Mouse (Mus musculus) retina, embryonic 14.5 days (tissue): ENCODE measurements around the gene Palld.

Source experiments
- DNase-seq: peaks from one replicate; pipeline ENCODE4 v3.0.0-alpha.2; 2015; ENCODE audit warnings: low spot score

Gene Palld

GRCm38 (mm10) chr8:61628938-61629630 is 273.4 kb downstream of the Palld start:
- no peak for DNase-seq

DNA sequence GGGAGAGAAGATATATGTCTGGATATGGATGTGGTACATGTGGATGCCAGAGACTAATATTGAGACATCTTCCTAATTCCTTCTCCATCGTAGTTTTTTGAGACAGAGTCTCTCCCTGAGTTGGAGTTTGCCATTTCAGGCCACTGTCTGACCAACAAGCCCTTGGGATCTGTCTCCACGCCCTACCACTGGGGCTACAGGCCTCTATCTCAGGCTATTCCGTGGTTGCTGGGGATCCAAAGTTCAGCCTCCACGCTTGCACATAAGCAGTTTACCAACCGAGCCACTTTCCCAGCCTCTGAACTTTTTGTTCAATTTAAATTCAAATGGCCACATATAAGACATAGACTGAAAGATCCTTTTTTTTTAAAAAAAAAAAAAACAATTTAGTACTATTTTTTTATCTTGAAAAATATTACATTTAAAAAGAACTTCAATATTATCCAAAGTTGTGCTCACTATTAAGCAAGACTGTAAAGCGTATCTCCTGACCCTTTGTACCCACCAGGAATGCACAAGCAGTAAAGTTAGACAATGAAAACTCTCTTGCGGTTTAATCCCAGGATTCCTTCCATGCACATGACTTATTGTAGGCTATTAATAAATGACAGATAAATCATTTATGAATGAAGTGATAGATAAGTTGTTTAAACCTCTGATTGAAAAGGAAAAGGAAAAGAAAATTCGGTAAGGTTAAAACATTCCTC is 276.1 kb downstream of the Palld start:
- no peak for DNase-seq

DNA sequence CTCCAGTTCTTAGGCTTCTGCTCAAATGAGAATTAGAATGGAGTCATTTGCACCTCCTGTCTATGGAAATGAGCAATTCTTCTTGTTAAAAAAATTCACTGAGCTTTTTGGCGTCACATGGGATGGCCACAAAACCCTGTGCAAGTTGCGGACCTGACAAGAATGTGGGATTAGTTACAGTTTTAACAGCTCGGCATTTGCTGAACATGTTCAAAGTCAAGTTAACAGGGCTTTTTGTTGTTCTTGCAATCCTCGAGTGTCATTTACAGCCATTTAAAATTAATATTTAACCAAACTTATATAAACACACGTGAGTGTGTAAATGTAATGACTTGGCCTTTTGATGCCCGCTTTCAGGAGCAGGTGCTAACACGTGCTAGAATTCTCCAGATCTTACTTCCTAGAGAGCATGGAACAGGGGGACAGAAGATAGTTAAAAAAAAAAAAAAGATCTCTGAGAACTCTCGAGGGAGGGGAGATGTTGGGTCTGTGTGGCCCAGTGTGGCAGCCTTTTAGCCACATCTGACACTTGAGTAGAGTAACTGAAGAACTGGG is 276.8 kb downstream of the Palld start:
- no peak for DNase-seq

DNA sequence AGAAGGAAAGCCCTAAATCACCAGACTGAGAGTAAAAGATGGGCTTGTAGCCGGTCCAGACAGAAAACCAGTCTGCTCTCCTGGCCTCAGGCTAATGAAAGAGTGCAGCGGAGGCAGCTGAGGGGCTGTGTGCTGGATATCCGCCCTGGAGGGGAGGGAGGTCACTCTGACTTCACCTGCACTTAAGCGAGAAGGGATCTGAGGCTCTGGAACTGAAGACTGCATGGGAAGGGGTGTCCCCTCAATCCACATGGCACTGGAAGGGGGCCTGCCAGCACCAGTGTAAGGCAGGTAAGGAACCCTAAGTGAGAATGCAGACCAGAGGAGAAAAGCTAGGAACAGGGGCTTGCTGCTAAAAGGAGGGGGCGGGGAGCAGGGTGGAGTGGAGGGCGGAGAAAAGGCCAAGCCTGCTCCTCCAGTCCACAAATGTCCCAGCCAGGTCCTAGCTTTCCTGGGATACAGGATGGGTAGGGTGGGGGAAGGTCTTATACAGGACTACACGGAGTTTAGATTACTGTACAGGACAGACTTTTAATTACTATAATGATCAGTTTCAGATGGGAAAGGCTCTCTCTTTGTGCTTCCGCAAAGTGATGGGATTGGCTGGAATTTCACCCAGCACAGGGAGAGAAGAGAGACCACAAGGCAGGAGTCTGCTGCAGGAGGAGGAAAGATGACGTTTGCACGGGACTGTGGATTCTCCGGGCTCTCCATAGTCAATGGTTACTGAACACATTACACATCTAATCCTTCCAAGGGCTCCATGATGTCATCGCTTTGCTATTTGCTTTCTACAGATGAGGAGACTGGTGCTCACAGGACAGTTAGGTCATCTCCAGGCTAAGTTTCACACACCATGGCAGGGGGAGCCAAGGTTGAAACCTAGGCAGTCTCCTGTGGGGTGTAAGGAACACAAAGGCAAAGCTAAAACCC is 278.7 kb downstream of the Palld start:
- DNase-seq, result peak; percentile 9

- no peak for DNase-seq
These were observed 281.2 kb downstream of the Palld start for GRCm38 (mm10) chr8:61621300-61621699.

DNA sequence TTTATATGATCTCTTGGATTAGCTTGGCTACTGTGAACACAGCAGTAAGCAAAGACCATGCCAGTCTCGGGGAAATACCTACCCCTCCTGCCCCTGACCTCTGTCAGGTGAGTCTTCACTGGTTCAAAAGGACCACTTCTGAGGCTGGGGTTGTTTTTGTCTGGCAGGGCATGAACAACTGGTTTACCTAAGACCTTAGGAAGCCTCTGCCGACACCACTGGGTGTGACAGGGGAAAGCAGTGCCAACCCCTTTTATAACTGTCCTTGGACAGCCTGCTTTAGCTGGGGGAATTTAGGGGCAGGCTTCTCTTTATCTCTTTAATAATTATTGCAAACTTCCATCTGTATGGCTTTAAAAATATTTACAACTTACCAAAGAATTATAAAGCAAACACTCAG is 284.8 kb downstream of the Palld start:
- no peak for DNase-seq

DNA sequence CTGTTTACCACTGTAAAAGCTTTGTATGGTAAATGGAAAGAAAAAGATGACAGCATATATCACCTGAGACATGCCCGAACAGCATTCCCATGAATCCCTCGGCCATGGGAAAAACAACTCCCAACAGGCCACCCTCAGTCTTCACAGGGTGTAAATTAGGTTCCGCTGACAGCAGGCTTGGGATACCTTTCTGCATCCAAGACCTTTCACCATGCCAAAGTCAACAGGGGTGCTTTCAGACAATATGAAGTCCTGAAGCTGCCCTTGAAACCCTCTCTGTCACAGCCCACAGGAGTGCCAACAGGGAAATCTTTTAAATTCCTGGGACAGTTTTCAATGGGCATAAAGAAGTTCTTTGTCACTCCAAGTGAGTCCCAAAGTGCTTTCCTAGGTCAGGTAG is 285.4 kb downstream of the Palld start:
- DNase-seq, result no peak

DNA sequence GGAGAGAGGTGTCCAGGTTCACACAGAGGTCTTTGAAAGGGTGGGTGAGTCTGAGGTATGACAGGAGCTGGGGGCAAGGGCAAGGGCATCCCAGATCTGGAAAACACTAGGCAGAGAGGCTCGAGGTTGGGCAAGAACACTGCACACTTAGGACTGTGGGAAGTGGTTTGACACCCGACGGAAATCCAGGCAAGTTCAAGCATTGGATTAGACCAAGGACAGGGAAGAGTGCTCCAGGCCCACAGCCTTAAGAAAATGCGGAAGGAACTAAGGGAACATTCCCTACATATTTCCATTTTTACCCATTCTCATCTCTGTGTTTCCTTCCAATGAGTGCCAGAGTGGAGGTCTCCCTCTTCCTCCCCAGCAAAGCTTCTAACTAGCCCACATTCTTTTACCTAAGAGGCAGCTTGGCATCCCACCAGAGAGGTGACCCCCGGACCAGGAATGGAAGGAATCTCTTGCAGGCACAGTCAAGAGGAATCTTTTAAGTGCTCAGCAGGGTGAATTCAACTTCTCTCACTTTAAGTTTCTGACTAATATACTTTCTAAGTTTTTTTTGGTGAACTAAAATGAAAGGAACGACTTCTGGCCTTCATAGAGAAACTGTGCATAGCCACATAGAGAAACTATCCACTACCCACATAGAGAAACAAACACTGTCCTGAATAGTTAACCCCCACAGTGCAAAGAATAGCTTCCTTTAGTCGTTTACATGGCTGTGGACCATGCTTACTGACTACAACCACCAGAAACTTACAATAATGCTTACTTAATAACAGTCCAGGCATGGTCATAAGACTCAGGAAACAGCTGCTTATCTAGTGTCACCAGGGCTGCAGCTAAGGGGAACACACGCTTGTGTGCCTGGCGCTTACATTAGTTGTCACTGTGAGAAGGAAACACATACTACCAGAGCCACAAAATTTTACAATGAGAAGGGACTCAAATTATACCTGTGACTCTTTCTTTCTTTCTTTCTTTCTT is 286.5 kb downstream of the Palld start:
- DNase-seq, result no peak

DNA sequence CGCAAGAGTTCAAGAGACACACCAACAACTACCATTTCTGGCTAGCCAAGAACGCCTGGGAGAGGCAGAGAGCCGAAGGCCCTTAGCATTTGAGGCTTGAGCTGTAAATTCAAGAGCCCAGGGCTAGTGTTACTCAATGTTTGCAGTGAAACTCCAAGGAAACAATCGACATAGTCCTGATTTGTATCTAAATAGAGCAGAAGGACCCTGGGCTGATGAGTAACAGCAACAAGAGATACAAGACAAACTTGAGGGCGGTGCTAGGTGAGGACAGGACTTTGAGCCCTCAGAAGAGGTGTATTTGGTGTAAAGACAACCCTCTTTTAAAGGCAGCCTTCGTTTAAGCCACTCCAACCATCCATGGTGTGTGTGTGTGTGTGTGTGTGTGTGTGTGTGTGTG is 290.7 kb downstream of the Palld start:
- DNase-seq, result no peak

DNA sequence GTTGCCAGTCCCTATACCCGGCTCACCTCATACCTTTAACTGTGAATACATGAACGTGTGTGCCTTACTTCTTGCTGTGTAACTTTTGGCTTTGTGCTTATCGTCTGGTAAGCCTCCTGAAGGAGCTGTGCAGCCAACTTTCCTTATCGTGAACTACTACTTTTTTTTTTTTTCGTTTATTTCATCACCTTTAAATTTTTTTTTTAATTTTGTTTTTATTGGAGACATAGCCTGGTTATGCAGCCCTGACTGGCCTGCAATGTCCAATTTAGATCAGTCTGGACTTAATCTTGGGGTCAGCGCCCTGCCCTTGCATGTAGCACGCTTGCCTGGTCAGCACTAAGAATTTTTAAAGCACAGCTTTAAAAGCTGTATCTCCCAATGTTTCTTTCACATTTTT is 291.4 kb downstream of the Palld start:
- no peak for DNase-seq

- no peak for DNase-seq
These were observed 291.9 kb downstream of the Palld start for GRCm38 (mm10) chr8:61610546-61610945.

DNA sequence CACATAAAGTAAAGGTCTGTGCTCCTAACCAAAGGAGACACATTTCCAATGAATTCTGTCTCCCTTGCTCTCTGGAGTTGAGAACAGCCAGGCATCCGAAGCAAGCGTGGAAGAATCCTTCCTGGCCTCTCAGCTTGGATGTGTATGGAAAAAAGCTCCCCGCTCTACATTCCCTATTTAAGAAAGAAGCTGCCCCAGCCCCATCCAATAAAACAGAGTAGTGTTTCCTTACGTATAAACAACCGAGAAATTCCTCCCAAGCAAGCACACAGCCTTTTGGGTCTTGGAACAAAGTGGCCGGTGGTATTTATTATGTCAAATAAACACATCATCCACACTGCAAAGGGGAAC is 295.1 kb downstream of the Palld start:
- DNase-seq, result no peak

GRCm38 (mm10) chr8:61606795-61607462 is 295.6 kb downstream of the Palld start:
- peak; percentile 49 for DNase-seq

- DNase-seq, result no peak
These were observed 297.6 kb downstream of the Palld start for GRCm38 (mm10) chr8:61604871-61605270.

GRCm38 (mm10) chr8:61596889-61597288 is 305.6 kb downstream of the Palld start:
- DNase-seq, result no peak

GRCm38 (mm10) chr8:61591446-61591845 is 311.0 kb downstream of the Palld start:
- DNase-seq, result peak; percentile 39

DNA sequence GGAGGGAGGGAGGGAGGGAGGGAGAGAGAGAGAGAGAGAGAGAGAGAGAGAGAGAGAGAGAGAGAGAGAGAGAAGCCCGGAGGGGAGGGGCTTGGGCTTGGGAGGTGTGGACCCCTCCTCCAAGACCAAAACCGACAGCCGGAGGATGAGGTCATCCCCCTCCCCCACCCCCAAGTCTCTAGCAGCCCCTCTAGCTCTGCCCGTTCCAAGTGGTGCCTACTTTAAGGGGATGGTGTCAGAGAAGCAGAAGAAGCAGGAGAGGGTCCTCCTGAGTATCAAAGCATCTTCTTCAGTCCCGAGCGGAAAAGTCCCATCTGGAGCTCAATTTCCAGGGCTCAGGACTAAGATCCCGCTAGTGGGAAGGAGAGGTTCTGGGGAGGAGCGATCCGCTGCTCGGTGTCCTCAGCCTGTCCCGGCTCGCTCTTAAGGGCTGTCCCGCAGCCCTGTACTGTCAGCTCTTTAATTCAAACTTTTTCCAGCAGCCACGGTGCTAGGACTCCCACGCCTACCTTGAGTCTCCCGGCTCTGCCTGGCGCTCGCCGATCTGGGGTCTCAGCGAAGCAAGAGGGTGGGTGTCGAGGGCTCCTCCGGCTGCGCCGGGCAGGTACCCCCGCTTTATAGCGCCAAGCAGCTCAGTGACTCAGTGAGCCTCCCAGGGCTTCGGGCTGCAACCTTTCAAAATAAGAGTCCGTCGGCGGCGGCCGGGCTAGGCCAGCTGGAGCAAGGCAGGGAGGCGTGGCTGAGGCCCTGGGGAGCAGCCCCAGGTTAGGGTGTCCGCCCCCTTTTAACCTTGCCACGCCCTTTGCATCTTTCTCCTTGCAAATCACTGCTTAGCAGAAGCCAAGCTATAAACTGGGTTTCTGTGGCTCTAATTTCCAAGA is 311.7 kb downstream of the Palld start:
- DNase-seq, result peak; percentile 88

DNA sequence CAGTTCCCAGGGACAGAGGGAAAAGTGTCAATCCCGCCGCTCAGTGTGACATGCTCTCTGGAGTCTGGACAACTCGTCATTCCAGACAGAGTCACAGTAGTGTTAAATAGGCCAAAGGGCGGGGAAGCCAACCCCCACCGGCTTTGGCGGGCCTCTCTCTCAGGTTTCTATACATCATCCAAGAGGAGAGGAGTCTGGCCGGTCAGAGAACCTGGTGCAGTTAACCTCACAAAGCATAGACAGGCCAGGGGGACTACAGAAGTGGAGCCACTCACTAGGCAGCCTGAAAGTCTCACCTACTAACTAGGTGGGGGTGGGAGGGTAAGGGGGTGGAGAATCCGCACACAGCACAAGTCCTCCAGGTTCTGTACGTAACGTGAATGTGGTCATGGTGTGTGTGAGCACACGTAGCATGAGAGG is 312.5 kb downstream of the Palld start:
- peak; percentile 54 for DNase-seq

GRCm38 (mm10) chr8:61588336-61588735 is 314.2 kb downstream of the Palld start:
- no peak for DNase-seq

DNA sequence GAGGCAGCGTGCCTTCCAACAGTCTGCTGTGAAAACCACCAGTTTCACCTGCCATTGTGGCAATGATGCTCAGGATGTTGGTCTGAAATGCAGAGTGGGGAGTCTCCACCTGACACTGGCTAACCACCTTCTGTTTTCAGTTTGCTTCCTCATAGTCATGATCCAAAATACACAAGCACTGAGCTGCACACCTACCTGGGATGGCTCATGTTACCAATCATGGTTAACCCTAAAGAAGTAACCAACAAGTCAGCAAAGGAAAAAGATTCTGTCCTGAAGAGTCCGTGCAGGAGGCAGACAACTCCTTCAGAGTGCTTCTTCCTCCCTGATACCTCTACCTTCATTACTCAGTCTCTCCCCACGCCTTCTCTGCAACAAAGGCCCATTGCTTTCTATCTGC is 314.8 kb downstream of the Palld start:
- no peak for DNase-seq
